Mouse (Mus musculus): Measurements from ENCODE around the gene Selenoi. TPM values are rescaled to one million over a fixed set of nuclear protein-coding genes. Genes with fewer than 3 reads are reported as not detected.
A peak's percentile ranks its signal among the peaks of the same experiment; 100 is the strongest.

Gene Selenoi
- polyA plus RNA-seq (2015; fragmentation: Nextera tagmentation; extraction: Ambion mirVana), result 14.0 and 14.3 TPM in 2 replicates

GRCm38 (mm10) chr5:30232271-30232971, at the start of gene Selenoi:
Selenoi (plus strand) TSS chr5:30232581.
- H3K36me3 ChIP-seq, result peaks cover 8% of the 10 kb centered on the region; the same call in 1 of the 2 replicates
- peak; percentile 99 for ATAC-seq (replicated peaks; ENCODE audit: low FRiP score)
- WGBS, result under 1% methylated on average over 71 of the region's 71 CpGs
- H3K9ac ChIP-seq, result peak within 1 kb of the TSS; percentile 70
- peaks cover 25% of the 10 kb centered on the region for H3K4me1 ChIP-seq
- H3K4me3 ChIP-seq (replicated peaks), result peak within 1 kb of the TSS; percentile 83
- no peaks in the 10 kb centered on the region for H3K27me3 ChIP-seq
- H3K9me3 ChIP-seq (replicated peaks), result 0 out of 2 replicates have a peak, but pooled peaks cover 5% of the 10 kb centered on the region
- peak within 1 kb of the TSS; percentile 90 for H3K27ac ChIP-seq
- H3K4me2 ChIP-seq, result peak within 1 kb of the TSS; percentile 77

GRCm38 (mm10) chr5:30187687-30188485, 44.5 kb upstream of the Selenoi start:
- H3K4me2 ChIP-seq, result no peak overlapping the region
- WGBS, result 93% methylated on average over 12 of the region's 12 CpGs
- no peak overlapping the region for H3K9ac ChIP-seq
- H3K27me3 ChIP-seq, result no peaks in the 10 kb centered on the region
- H3K36me3 ChIP-seq, result peaks cover 50% of the 10 kb centered on the region
- H3K27ac ChIP-seq, result no peak overlapping the region
- ATAC-seq (replicated peaks; ENCODE audit: low FRiP score), result no peak
- no peak overlapping the region for H3K4me3 ChIP-seq (replicated peaks)
- no peaks in the 10 kb centered on the region for H3K9me3 ChIP-seq (replicated peaks)
- H3K4me1 ChIP-seq, result no peaks in the 10 kb centered on the region

GRCm38 (mm10) chr5:30192452-30192851, 39.9 kb upstream of the Selenoi start:
- Histone ChIP-seq H3K27me3 (no peaks in the 10 kb centered on the region), H3K9me3 (replicated peaks) (no peaks in the 10 kb centered on the region), H3K4me2 (no peak overlapping the region), H3K9ac (no peak overlapping the region), H3K4me3 (replicated peaks) (no peak overlapping the region), H3K36me3 (peaks cover 13% of the 10 kb centered on the region), H3K4me1 (no peaks in the 10 kb centered on the region), H3K27ac (no peak overlapping the region)
- WGBS, result 85% methylated on average over 1 of the region's 1 CpGs
- ATAC-seq (replicated peaks; ENCODE audit: low FRiP score), result no peak

GRCm38 (mm10) chr5:30195340-30195739, 37.0 kb upstream of the Selenoi start:
- no peak overlapping the region for H3K4me3 ChIP-seq (replicated peaks)
- H3K36me3 ChIP-seq, result no peaks in the 10 kb centered on the region
- no peaks in the 10 kb centered on the region for H3K27me3 ChIP-seq
- ATAC-seq (replicated peaks; ENCODE audit: low FRiP score), result no peak
- no peaks in the 10 kb centered on the region for H3K9me3 ChIP-seq (replicated peaks)
- 86% methylated on average over 5 of the region's 5 CpGs for WGBS
- H3K27ac ChIP-seq, result no peak overlapping the region
- H3K9ac ChIP-seq, result no peak overlapping the region
- H3K4me2 ChIP-seq, result no peak overlapping the region
- no peaks in the 10 kb centered on the region for H3K4me1 ChIP-seq

- H3K4me1 ChIP-seq, result no peaks in the 10 kb centered on the region
- no peaks in the 10 kb centered on the region for H3K36me3 ChIP-seq
- no peak for ATAC-seq (replicated peaks; ENCODE audit: low FRiP score)
- H3K9ac ChIP-seq, result no peak overlapping the region
- H3K27ac ChIP-seq, result no peak overlapping the region
- no peaks in the 10 kb centered on the region for H3K27me3 ChIP-seq
- no peaks in the 10 kb centered on the region for H3K9me3 ChIP-seq (replicated peaks)
- no peak overlapping the region for H3K4me2 ChIP-seq
- 68% methylated on average over 7 of the region's 7 CpGs for WGBS
- no peak overlapping the region for H3K4me3 ChIP-seq (replicated peaks)
Measured at GRCm38 (mm10) chr5:30198257-30198656, 34.1 kb upstream of the Selenoi start.

- Histone ChIP-seq H3K36me3 (no peaks in the 10 kb centered on the region), H3K9me3 (replicated peaks) (no peaks in the 10 kb centered on the region), H3K9ac (no peak overlapping the region), H3K4me3 (replicated peaks) (no peak overlapping the region), H3K4me1 (no peaks in the 10 kb centered on the region), H3K27me3 (no peaks in the 10 kb centered on the region), H3K27ac (no peak overlapping the region), H3K4me2 (no peak overlapping the region)
- WGBS, result 46% methylated on average over 5 of the region's 5 CpGs
- 0 out of 2 replicates have a peak, but pooled peaks have one; percentile 45 for ATAC-seq (replicated peaks; ENCODE audit: low FRiP score)
Measured at GRCm38 (mm10) chr5:30201521-30201920, 30.9 kb upstream of the Selenoi start.

- H3K27ac ChIP-seq, result no peak overlapping the region
- H3K27me3 ChIP-seq, result no peaks in the 10 kb centered on the region
- 78% methylated on average over 7 of the region's 7 CpGs for WGBS
- H3K4me3 ChIP-seq (replicated peaks), result no peak overlapping the region
- H3K36me3 ChIP-seq, result no peaks in the 10 kb centered on the region
- no peak overlapping the region for H3K4me2 ChIP-seq
- no peaks in the 10 kb centered on the region for H3K9me3 ChIP-seq (replicated peaks)
- H3K4me1 ChIP-seq, result no peaks in the 10 kb centered on the region
- no peak overlapping the region for H3K9ac ChIP-seq
- no peak for ATAC-seq (replicated peaks; ENCODE audit: low FRiP score)
Measured at GRCm38 (mm10) chr5:30202221-30202620, 30.2 kb upstream of the Selenoi start.

- no peak overlapping the region for H3K27ac ChIP-seq
- no peak for ATAC-seq (replicated peaks; ENCODE audit: low FRiP score)
- no peak overlapping the region for H3K4me3 ChIP-seq (replicated peaks)
- H3K27me3 ChIP-seq, result no peaks in the 10 kb centered on the region
- H3K9me3 ChIP-seq (replicated peaks), result no peaks in the 10 kb centered on the region
- no peaks in the 10 kb centered on the region for H3K4me1 ChIP-seq
- H3K9ac ChIP-seq, result no peak overlapping the region
- no peak overlapping the region for H3K4me2 ChIP-seq
- 74% methylated on average over 10 of the region's 10 CpGs for WGBS
- H3K36me3 ChIP-seq, result no peaks in the 10 kb centered on the region
Measured at GRCm38 (mm10) chr5:30203216-30203885, 29.0 kb upstream of the Selenoi start.

GRCm38 (mm10) chr5:30204441-30204840, 27.9 kb upstream of the Selenoi start:
- no peak for ATAC-seq (replicated peaks; ENCODE audit: low FRiP score)
- WGBS, result 38% methylated on average over 1 of the region's 1 CpGs

GRCm38 (mm10) chr5:30205034-30205433, 27.3 kb upstream of the Selenoi start:
- H3K27ac ChIP-seq, result no peak overlapping the region
- no peaks in the 10 kb centered on the region for H3K36me3 ChIP-seq
- no peaks in the 10 kb centered on the region for H3K27me3 ChIP-seq
- no peak for ATAC-seq (replicated peaks; ENCODE audit: low FRiP score)
- WGBS, result 75% methylated on average over 3 of the region's 3 CpGs
- H3K9me3 ChIP-seq (replicated peaks), result no peaks in the 10 kb centered on the region
- H3K4me1 ChIP-seq, result no peaks in the 10 kb centered on the region
- no peak overlapping the region for H3K9ac ChIP-seq
- H3K4me2 ChIP-seq, result no peak overlapping the region
- H3K4me3 ChIP-seq (replicated peaks), result no peak overlapping the region

More at GRCm38 (mm10) chr5:30204441-30204840, 27.9 kb upstream of the Selenoi start:
- Histone ChIP-seq H3K27me3 (no peaks in the 10 kb centered on the region), H3K4me2 (no peak overlapping the region), H3K4me3 (replicated peaks) (no peak overlapping the region), H3K36me3 (no peaks in the 10 kb centered on the region), H3K4me1 (no peaks in the 10 kb centered on the region), H3K27ac (no peak overlapping the region), H3K9me3 (replicated peaks) (no peaks in the 10 kb centered on the region), H3K9ac (no peak overlapping the region)

- H3K4me2 ChIP-seq, result no peak within 1 kb of the TSS
- H3K27me3 ChIP-seq, result no peaks in the 10 kb centered on the region
- no peak within 1 kb of the TSS for H3K4me3 ChIP-seq (replicated peaks)
- H3K4me1 ChIP-seq, result no peaks in the 10 kb centered on the region
- H3K27ac ChIP-seq, result no peak within 1 kb of the TSS
- no peak within 1 kb of the TSS for H3K9ac ChIP-seq
- H3K36me3 ChIP-seq, result no peaks in the 10 kb centered on the region
- no peak for ATAC-seq (replicated peaks; ENCODE audit: low FRiP score)
- WGBS, result 19% methylated on average over 5 of the region's 5 CpGs
- no peaks in the 10 kb centered on the region for H3K9me3 ChIP-seq (replicated peaks)
Measured at GRCm38 (mm10) chr5:30205493-30205892, 26.9 kb upstream of the Selenoi start, which contains the start of gene Adgrf3. Adgrf3 (minus strand) TSS chr5:30205722.

GRCm38 (mm10) chr5:30207276-30207675, 25.1 kb upstream of the Selenoi start:
- Histone ChIP-seq H3K27ac (no peak overlapping the region), H3K9me3 (replicated peaks) (no peaks in the 10 kb centered on the region), H3K4me2 (no peak overlapping the region), H3K9ac (no peak overlapping the region), H3K4me3 (replicated peaks) (no peak overlapping the region), H3K4me1 (no peaks in the 10 kb centered on the region), H3K36me3 (no peaks in the 10 kb centered on the region), H3K27me3 (no peaks in the 10 kb centered on the region)
- WGBS, result 68% methylated on average over 6 of the region's 6 CpGs
- no peak for ATAC-seq (replicated peaks; ENCODE audit: low FRiP score)

Measured in kidney, embryonic 15.5 days (tissue).